Mouse (Mus musculus) ES-Bruce4 (cell line): Measurements from ENCODE around the gene Fam135a.

Experiments
- CTCF ChIP-seq: IDR thresholded peaks from one replicate; pipeline ENCODE4 v1.8.1; 2011; ENCODE audit warnings: low read depth, low read length
- EP300 ChIP-seq: IDR thresholded peaks from 2 replicates; pipeline ENCODE4 v1.6.1; 2011; ENCODE audit warnings: low read depth, low read length; ENCODE audit not compliant: insufficient read depth

GRCm38 (mm10) chr1:24107378-24107777 lies 7.2 kb upstream of the Fam135a start:
- TF ChIP-seq CTCF (no peak), EP300 (no peak)
